Mouse (Mus musculus) hindbrain, embryonic 11.5 days (tissue): ENCODE results near the gene Aar2. TPM values are rescaled to one million over a fixed set of nuclear protein-coding genes. Genes with fewer than 3 reads are reported as not detected.
"Not testable (repeated sequence)": the region's sequence is repeated elsewhere in the genome, so short reads cannot be mapped to it uniquely, and the experiment has no call there.

Experiments used
- ATAC-seq: fragments of 200-750 bp; cut with Nextera tagmentation; 2 replicates; pipeline ENCODE4 v1.8.0; 2017; ENCODE audit warnings: mild to moderate bottlenecking, moderate TSS enrichment, moderate library complexity; ENCODE audit not compliant: low FRiP score
- DNase-seq: peaks from one replicate; pipeline ENCODE4 v3.0.0-alpha.2; 2015; ENCODE audit warnings: low spot score
- H3K27ac ChIP-seq: fragments of 300-500 bp; sonication (generic); 2 replicates; pipeline ENCODE4 v1.5.1; 2014; ENCODE audit warnings: mild to moderate bottlenecking, low read depth, low read length
- H3K27me3 ChIP-seq: fragments of 300-500 bp; sonication (generic); 2 replicates; pipeline ENCODE4 v1.6.1; 2014; ENCODE audit warnings: mild to moderate bottlenecking, low read length, moderate library complexity, mixed read lengths; ENCODE audit not compliant: control insufficient read depth, insufficient read depth
- H3K36me3 ChIP-seq: fragments of 300-500 bp; sonication (generic); 2 replicates; pipeline ENCODE4 v1.6.1; 2014; ENCODE audit warnings: mild to moderate bottlenecking, low read length, moderate library complexity, mixed read lengths; ENCODE audit not compliant: control insufficient read depth, insufficient read depth
- H3K4me1 ChIP-seq: fragments of 300-500 bp; sonication (generic); replicated peaks from 2 replicates; pipeline ENCODE4 v1.6.1; 2014; ENCODE audit warnings: low read length, mixed read lengths; ENCODE audit not compliant: control insufficient read depth, insufficient read depth
- H3K4me2 ChIP-seq: fragments of 300-500 bp; sonication (generic); replicated peaks from 2 replicates; pipeline ENCODE4 v1.6.1; 2014; ENCODE audit warnings: mild to moderate bottlenecking, low read depth, low read length
- H3K4me3 ChIP-seq: fragments of 300-500 bp; sonication (generic); 2 replicates; pipeline ENCODE4 v1.5.1; 2014; ENCODE audit warnings: low read depth, low read length
- H3K9ac ChIP-seq: fragments of 300-500 bp; sonication (generic); 2 replicates; pipeline ENCODE4 v1.6.1; 2014; ENCODE audit warnings: low read depth, low read length
- H3K9me3 ChIP-seq: fragments of 300-500 bp; sonication (generic); 2 replicates; pipeline ENCODE4 v1.6.1; 2016; ENCODE audit warnings: low read length; ENCODE audit not compliant: control insufficient read depth
- WGBS: fragments of 180-500 bp; shearing (Covaris S2); extraction: QIAGEN DNeasy Blood & Tissue Kit; methylation state at CpG from one replicate; pipeline ENCODE4 v1.1.7; 2014; 5-methylcytosine and 5-hydroxymethylcytosine counted together
- polyA plus RNA-seq: library from polyadenylated mRNA; unstranded; fragments of >200 nt; fragmentation: Nextera tagmentation; extraction: Ambion mirVana; gene quantifications from 2 replicates; pipeline ENCODE4 v1.2.1, GENCODE M21; 2014

Aar2 gene
- 44.4 and 49.1 TPM in 2 replicates for polyA plus RNA-seq

DNA sequence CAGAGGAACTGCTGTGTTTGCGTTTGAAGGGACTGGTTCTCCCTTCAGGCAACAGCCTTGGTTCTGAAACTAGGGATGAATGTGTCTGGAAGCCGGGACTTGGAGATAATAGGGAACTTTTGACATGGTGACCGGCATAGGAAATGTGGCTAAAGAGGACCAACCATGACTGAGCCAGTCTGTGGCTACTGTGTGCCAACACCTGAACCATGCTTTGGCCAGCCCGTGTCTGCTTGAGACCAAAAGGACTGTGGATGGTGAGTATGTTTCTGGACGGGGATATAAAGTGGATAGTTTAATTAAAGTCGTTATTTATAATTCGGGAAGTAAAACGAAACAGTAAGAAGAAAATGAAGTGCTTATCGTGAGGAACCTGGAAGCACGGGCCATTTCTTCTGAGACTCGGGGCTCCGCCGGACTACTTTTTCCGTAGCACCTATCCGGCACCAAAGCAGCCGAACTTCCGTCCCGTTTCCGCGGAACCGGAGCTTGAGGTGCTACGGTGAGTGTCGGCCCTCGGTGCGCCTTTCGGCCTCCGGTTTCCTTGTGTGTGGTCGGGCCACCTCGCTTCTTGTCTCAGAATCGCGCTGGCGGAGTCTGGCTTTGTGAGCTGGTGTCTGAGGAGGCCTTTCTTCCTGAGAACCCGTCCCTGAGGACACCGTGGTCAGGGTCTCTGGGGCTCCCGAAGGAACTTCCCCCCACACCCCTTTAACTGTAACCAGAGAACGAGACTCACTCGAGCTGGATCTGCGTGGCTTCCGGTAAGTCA is at the start of gene Aar2:
Aar2 (plus strand) TSS at position 462 of the 769 bp plus-strand sequence.
- Histone ChIP-seq H3K4me2 (peak within 1 kb of the TSS; percentile 65), H3K27me3 (no peaks in the 10 kb centered on the region), H3K36me3 (no peaks in the 10 kb centered on the region), H3K4me3 (peak within 1 kb of the TSS; percentile 74), H3K9ac (peak within 1 kb of the TSS; percentile 66), H3K4me1 (peaks cover 3% of the 10 kb centered on the region; the same call in 1 of the 2 replicates), H3K27ac (no peak within 1 kb of the TSS), H3K9me3 (no peaks in the 10 kb centered on the region)
- peak; percentile 90 for DNase-seq
- no peak for ATAC-seq
- 7% methylated on average over 39 of the region's 39 CpGs for WGBS

DNA sequence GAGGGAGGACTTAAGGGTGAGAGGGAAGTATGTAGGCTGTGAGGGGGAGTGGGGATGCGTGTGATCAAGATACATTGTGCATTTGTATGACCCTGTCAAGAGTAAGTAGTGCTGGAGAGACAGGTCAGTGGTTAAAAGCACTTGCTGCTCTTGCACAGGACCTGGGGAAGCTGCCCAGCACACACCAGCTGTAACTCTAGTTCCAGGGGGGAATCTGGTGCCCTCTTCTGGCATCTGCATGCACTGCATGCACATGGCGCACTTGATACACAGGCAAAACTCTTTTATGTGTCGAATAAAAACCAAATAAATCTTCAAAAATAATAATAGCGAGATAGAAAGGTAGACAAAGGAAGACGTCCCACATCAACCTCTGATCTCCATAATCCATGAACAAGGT is 49.5 kb upstream of the Aar2 start:
- H3K4me2 ChIP-seq: no peak overlapping the region
- no peak overlapping the region for H3K4me3 ChIP-seq
- no peak overlapping the region for H3K27ac ChIP-seq
- no peaks in the 10 kb centered on the region for H3K9me3 ChIP-seq
- no peak overlapping the region for H3K9ac ChIP-seq
- H3K36me3 ChIP-seq: no peaks in the 10 kb centered on the region
- DNase-seq: peak; percentile 76
- 47% methylated on average over 5 of the region's 5 CpGs for WGBS
- ATAC-seq: no peak
- no peaks in the 10 kb centered on the region for H3K27me3 ChIP-seq
- H3K4me1 ChIP-seq: peaks cover 10% of the 10 kb centered on the region

DNA sequence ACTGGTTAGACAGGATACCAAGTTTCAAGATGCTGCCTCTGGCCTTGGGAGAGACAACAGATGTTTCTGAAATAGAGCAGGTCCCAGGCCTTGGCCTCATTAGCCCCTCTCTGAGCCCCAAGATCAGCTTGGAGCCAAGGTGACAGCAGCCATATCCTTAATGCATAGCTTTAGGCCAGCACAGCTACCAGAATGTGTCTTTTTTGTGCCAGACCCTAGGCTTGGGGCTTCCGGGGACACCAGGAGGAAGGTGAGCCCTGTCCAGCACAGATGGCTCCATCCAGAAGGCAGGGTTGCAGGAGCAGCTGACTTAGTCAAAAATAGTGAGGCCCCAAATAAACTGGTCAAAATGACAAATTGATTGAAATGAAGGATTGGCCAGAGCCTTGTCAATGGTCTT is 46.4 kb upstream of the Aar2 start:
- H3K9ac ChIP-seq: no peak overlapping the region
- no peak overlapping the region for H3K27ac ChIP-seq
- 88% methylated on average over 1 of the region's 1 CpGs for WGBS
- DNase-seq: no peak
- H3K4me3 ChIP-seq: no peak overlapping the region
- H3K36me3 ChIP-seq: no peaks in the 10 kb centered on the region
- no peaks in the 10 kb centered on the region; the same call in 1 of the 2 replicates for H3K4me1 ChIP-seq
- H3K9me3 ChIP-seq: no peaks in the 10 kb centered on the region
- no peak for ATAC-seq
- no peaks in the 10 kb centered on the region for H3K27me3 ChIP-seq
- H3K4me2 ChIP-seq: no peak overlapping the region

DNA sequence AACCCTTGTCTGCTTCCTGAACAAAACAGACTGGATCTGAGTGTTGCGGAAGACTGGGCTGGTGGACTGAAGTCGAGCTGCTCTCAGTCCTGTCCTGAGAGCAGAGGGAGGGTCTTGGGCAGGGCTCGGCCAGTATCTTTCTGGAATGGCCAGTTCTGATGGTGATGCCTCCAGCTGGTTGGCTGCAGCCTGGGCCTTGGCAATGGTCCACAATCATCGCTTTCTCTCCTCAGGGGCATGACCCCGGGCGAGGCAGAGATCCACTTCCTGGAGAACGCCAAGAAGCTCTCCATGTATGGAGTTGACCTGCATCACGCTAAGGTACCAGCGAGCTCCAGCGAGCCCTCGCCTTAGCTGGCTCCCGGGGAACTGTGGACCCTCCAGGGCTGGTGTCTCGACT is 41.9 kb upstream of the Aar2 start:
- WGBS: 94% methylated on average over 13 of the region's 13 CpGs
- ATAC-seq: no peak
- Histone ChIP-seq H3K4me2 (no peak overlapping the region), H3K4me3 (no peak overlapping the region), H3K27ac (no peak overlapping the region), H3K9ac (no peak overlapping the region), H3K4me1 (no peaks in the 10 kb centered on the region), H3K9me3 (no peaks in the 10 kb centered on the region), H3K36me3 (no peaks in the 10 kb centered on the region), H3K27me3 (no peaks in the 10 kb centered on the region)
- DNase-seq: no peak

DNA sequence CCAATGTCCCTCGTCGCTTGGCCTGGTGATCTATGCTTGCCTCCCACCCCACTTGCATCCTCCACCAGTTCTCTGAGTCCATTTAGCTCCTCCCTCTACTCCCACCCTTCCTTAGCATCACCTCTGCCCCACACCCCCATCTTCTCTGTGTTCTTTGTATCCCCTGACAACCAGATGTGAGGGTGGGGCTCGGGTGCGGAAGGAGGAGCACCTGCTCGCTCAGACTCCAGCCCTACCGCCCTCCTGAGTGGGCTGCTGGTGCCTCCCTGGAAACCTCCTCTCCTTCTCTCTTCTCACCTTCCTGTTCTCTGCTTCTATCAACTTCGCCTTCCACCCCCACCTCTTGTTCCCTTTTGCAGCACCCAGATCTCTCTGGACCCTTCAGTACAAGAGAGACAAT is 35.4 kb upstream of the Aar2 start:
- Histone ChIP-seq H3K4me2 (no peak overlapping the region), H3K27ac (no peak overlapping the region), H3K4me1 (no peaks in the 10 kb centered on the region), H3K9ac (no peak overlapping the region), H3K4me3 (no peak overlapping the region), H3K36me3 (no peaks in the 10 kb centered on the region), H3K27me3 (no peaks in the 10 kb centered on the region), H3K9me3 (no peaks in the 10 kb centered on the region)
- DNase-seq (no peak), ATAC-seq (no peak)
- 79% methylated on average over 7 of the region's 7 CpGs for WGBS

DNA sequence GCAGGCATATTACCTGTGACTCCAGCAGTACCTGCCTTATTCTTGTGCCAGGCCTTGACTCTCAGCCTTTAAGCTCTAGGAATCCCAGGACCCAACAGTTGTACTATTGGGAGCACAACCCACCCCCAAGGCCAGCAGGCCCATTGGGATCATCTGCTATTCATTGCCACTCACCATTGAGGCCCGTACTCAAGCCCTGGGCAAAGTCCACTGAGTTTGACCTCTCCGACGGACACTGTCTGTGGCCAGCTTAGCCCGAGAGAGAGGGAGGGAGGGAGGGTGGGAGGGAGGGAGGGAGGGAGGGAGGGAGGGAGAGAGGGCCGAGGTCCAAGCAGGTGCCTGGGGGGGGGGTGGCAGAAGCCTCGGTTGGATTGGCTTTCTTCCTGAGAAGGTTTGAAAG is 34.8 kb upstream of the Aar2 start:
- Histone ChIP-seq H3K36me3 (no peaks in the 10 kb centered on the region), H3K27ac (no peak overlapping the region), H3K4me3 (no peak overlapping the region), H3K9me3 (no peaks in the 10 kb centered on the region), H3K4me1 (no peaks in the 10 kb centered on the region), H3K9ac (no peak overlapping the region), H3K27me3 (no peaks in the 10 kb centered on the region), H3K4me2 (no peak overlapping the region)
- DNase-seq: no peak
- no peak for ATAC-seq
- 68% methylated on average over 5 of the region's 6 CpGs for WGBS

DNA sequence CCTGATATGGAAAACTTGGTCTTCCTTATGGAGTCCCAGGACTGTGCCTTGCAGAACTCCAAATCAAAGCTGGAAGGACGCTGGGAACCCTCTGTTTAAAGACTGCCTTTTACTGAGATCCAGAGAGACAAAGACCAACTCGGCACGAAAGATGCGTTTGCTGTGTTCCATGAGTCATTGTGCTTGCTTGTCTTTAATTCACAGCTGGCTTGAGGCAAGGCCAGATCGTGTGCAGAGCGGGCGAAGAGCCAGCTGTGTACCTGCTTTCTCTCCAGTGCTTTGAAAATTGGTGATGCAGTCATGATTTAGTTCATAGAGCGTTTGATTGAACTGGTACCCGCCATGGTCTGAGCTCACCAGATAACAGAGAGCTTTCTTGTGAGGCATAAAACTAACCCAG is 32.3 kb upstream of the Aar2 start:
- H3K9me3 ChIP-seq: no peaks in the 10 kb centered on the region
- no peak overlapping the region for H3K4me2 ChIP-seq
- no peaks in the 10 kb centered on the region for H3K4me1 ChIP-seq
- no peaks in the 10 kb centered on the region for H3K36me3 ChIP-seq
- H3K9ac ChIP-seq: no peak overlapping the region
- DNase-seq: no peak
- H3K27me3 ChIP-seq: no peaks in the 10 kb centered on the region
- WGBS: 89% methylated on average over 9 of the region's 9 CpGs
- H3K27ac ChIP-seq: no peak overlapping the region
- H3K4me3 ChIP-seq: no peak overlapping the region
- no peak for ATAC-seq

DNA sequence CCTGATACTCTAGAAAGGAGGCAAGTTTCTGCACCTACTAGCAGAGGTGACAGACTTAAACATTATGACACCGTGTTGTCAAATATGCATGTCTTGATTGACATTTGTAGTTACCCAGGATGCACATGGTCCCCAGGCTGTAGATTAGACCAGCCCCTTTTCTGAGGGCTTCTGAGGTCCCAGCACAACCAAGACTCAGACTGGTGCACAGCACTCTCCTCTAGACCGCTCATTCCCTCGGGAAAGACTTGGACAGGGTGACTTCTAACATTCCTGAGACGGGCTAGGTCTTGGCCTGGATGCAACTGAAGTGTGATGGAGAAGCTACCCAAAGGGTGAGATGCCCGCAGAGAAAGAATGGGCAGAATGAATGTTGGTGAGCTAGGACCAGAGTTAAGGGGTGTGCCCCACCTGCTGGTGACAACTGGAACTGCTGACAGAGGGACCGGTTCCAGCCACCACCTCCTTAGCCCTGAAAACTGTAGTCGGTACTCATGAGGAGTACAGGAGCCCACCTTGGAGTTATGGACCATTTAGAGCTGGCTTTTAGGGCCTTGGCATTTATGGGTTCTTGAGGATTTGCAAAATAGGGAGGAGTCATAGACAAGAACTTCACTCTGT is 31.7 kb upstream of the Aar2 start:
- H3K4me3 ChIP-seq: no peak overlapping the region
- no peak overlapping the region for H3K9ac ChIP-seq
- no peak overlapping the region for H3K27ac ChIP-seq
- WGBS: 29% methylated on average over 7 of the region's 7 CpGs
- H3K4me2 ChIP-seq: no peak overlapping the region
- H3K36me3 ChIP-seq: no peaks in the 10 kb centered on the region
- DNase-seq (peak; percentile 87), ATAC-seq (0 out of 2 replicates have a peak, but pooled peaks have one; percentile 43)
- H3K9me3 ChIP-seq: no peaks in the 10 kb centered on the region
- H3K4me1 ChIP-seq: no peaks in the 10 kb centered on the region
- no peaks in the 10 kb centered on the region for H3K27me3 ChIP-seq

DNA sequence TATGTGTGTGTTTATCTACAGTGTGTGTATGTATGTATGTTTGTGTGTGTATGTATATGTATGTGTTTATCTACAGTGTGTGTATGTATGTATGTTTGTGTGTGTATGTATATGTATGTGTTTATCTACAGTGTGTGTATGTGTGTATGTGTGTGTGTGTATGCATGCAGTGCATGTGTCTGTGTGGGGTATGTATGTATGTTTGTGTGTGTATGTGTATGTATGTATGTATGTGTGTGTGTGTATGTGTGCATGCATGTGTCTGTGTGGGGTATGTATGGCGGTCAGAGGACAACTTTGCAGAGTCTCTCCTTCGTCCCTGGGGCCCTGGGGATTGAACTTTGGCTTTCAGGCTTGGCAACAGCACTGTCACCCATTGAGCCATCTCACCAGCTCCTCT is 30.7 kb upstream of the Aar2 start:
- not testable (repeated sequence) for H3K9me3 ChIP-seq, H3K36me3 ChIP-seq, ATAC-seq, DNase-seq, H3K4me1 ChIP-seq, H3K4me2 ChIP-seq, H3K9ac ChIP-seq, H3K4me3 ChIP-seq, H3K27ac ChIP-seq, H3K27me3 ChIP-seq
- 70% methylated on average over 2 of the region's 2 CpGs for WGBS
